Mouse (Mus musculus): ENCODE measurements around the gene Gm20825. TPM values are rescaled to one million over a fixed set of nuclear protein-coding genes. Genes with fewer than 3 reads are reported as not detected.
"Not testable (repeated sequence)": the region's sequence is repeated elsewhere in the genome, so short reads cannot be mapped to it uniquely, and the experiment has no call there.

The Gm20825 gene
- not detected in 2 replicates for polyA plus RNA-seq (2015; fragmentation: Nextera tagmentation; extraction: Ambion mirVana)

DNA sequence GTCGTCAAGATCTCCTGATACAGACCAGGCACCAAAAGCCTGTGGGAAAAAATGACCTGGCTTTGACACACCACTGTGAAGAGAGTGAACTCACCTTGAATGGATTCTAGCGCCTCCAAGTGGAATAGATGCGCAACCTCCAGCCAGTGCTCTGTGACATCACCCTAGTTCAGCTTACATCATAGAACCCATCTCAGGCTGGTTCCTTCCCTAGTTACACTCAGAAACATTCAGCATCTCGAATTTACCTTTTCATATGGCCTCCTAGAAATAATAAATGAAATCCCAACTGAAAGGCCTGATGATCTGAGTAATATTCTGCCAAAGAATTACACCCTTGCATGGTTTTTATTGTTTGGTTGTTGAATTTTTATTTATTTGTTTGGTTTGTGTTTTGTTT lies at the start of gene Gm20825:
Gm20825 (minus strand) TSS at position 101 of the 400 bp plus-strand sequence.
- H3K4me3 ChIP-seq (ENCODE audit: low read depth, low read length); H3K9me3 ChIP-seq (ENCODE audit: control insufficient read depth); H3K9ac ChIP-seq (ENCODE audit: low read depth, low read length); ATAC-seq; H3K27me3 ChIP-seq (replicated peaks; ENCODE audit: control insufficient read depth, insufficient read depth, low read length); H3K36me3 ChIP-seq (ENCODE audit: control insufficient read depth, insufficient read depth); H3K4me2 ChIP-seq (replicated peaks; ENCODE audit: low read depth); H3K4me1 ChIP-seq (replicated peaks; ENCODE audit: control insufficient read depth, insufficient read depth, low read length); H3K27ac ChIP-seq (ENCODE audit: low read depth, low read length): not testable (repeated sequence)
- WGBS = 75% methylated on average over 2 of the region's 4 CpGs

Other genes starting within 250 kb of the Gm20825 start
- not detected in 2 replicates for gene Gm29049, start 74.3 kb downstream of the Gm20825 start, polyA plus RNA-seq (2015; fragmentation: Nextera tagmentation; extraction: Ambion mirVana)
- not detected in 2 replicates for gene Gm20824, start 186.4 kb upstream of the Gm20825 start, polyA plus RNA-seq (2015; fragmentation: Nextera tagmentation; extraction: Ambion mirVana)